Mouse (Mus musculus): ENCODE data around the gene Spata16. TPM values are rescaled to one million over a fixed set of nuclear protein-coding genes. Genes with fewer than 3 reads are reported as not detected.

Gene Spata16
- polyA plus RNA-seq, 1 experiment, result not detected

- TF ChIP-seq FLI1 (IDR thresholded peaks at IDR 0.05; ENCODE audit: low read length), result no peak
- no peak for TF ChIP-seq GATA1 (IDR thresholded peaks at IDR 0.05; ENCODE audit: borderline replicate concordance, low read length)
- Histone ChIP-seq H3K9me3 (no peaks in the 10 kb centered on the region), H3K36me3 (replicated peaks; ENCODE audit: low read length) (no peaks in the 10 kb centered on the region), H3K27me3 (replicated peaks) (no peaks in the 10 kb centered on the region), H3K4me3 (replicated peaks) (no peak overlapping the region), H3K4me1 (no peaks in the 10 kb centered on the region)
Measured at GRCm38 (mm10) chr3:26826958-26827839, 189.8 kb downstream of the Spata16 start.

GRCm38 (mm10) chr3:26832954-26833353, 195.5 kb downstream of the Spata16 start:
- Histone ChIP-seq H3K9me3 (no peaks in the 10 kb centered on the region), H3K36me3 (replicated peaks; ENCODE audit: low read length) (no peaks in the 10 kb centered on the region), H3K4me3 (replicated peaks) (no peak overlapping the region), H3K27me3 (replicated peaks) (no peaks in the 10 kb centered on the region), H3K4me1 (no peaks in the 10 kb centered on the region; the same call in 1 of the 2 replicates)
- TF ChIP-seq FLI1 (IDR thresholded peaks at IDR 0.05; ENCODE audit: low read length) (no peak), GATA1 (IDR thresholded peaks at IDR 0.05; ENCODE audit: borderline replicate concordance, low read length) (no peak)

- Histone ChIP-seq H3K36me3 (replicated peaks; ENCODE audit: low read length) (no peaks in the 10 kb centered on the region), H3K27me3 (replicated peaks) (no peaks in the 10 kb centered on the region), H3K4me1 (no peaks in the 10 kb centered on the region; the same call in 1 of the 2 replicates), H3K4me3 (replicated peaks) (no peak overlapping the region), H3K9me3 (no peaks in the 10 kb centered on the region)
- TF ChIP-seq GATA1 (IDR thresholded peaks at IDR 0.05; ENCODE audit: borderline replicate concordance, low read length) (no peak), FLI1 (IDR thresholded peaks at IDR 0.05; ENCODE audit: low read length) (no peak)
Measured at GRCm38 (mm10) chr3:26834178-26835050, 197.0 kb downstream of the Spata16 start.

GRCm38 (mm10) chr3:26835051-26835755, 197.8 kb downstream of the Spata16 start:
- Histone ChIP-seq H3K4me3 (replicated peaks) (no peak overlapping the region), H3K36me3 (replicated peaks; ENCODE audit: low read length) (no peaks in the 10 kb centered on the region), H3K4me1 (no peaks in the 10 kb centered on the region; the same call in 1 of the 2 replicates), H3K9me3 (no peaks in the 10 kb centered on the region), H3K27me3 (replicated peaks) (no peaks in the 10 kb centered on the region)
- no peak for TF ChIP-seq FLI1 (IDR thresholded peaks at IDR 0.05; ENCODE audit: low read length)

GRCm38 (mm10) chr3:26845041-26845440, 207.6 kb downstream of the Spata16 start:
- no peaks in the 10 kb centered on the region for H3K36me3 ChIP-seq (replicated peaks; ENCODE audit: low read length)
- peaks cover 15% of the 10 kb centered on the region for H3K9me3 ChIP-seq
- TF ChIP-seq GATA1 (IDR thresholded peaks at IDR 0.05; ENCODE audit: borderline replicate concordance, low read length) (no peak), FLI1 (IDR thresholded peaks at IDR 0.05; ENCODE audit: low read length) (no peak)
- no peak overlapping the region for H3K4me3 ChIP-seq (replicated peaks)
- no peaks in the 10 kb centered on the region for H3K27me3 ChIP-seq (replicated peaks)
- H3K4me1 ChIP-seq, result no peaks in the 10 kb centered on the region

- Histone ChIP-seq H3K9me3 (peaks cover 17% of the 10 kb centered on the region), H3K36me3 (replicated peaks; ENCODE audit: low read length) (no peaks in the 10 kb centered on the region), H3K4me3 (replicated peaks) (no peak overlapping the region), H3K4me1 (no peaks in the 10 kb centered on the region), H3K27me3 (replicated peaks) (no peaks in the 10 kb centered on the region)
- TF ChIP-seq FLI1 (IDR thresholded peaks at IDR 0.05; ENCODE audit: low read length) (no peak), GATA1 (IDR thresholded peaks at IDR 0.05; ENCODE audit: borderline replicate concordance, low read length) (no peak)
Measured at GRCm38 (mm10) chr3:26847935-26848334, 210.5 kb downstream of the Spata16 start.

GRCm38 (mm10) chr3:26850207-26850606, 212.8 kb downstream of the Spata16 start:
- Histone ChIP-seq H3K4me3 (replicated peaks) (no peak overlapping the region), H3K4me1 (no peaks in the 10 kb centered on the region), H3K9me3 (peaks cover 17% of the 10 kb centered on the region), H3K36me3 (replicated peaks; ENCODE audit: low read length) (no peaks in the 10 kb centered on the region), H3K27me3 (replicated peaks) (no peaks in the 10 kb centered on the region)
- no peak for TF ChIP-seq GATA1 (IDR thresholded peaks at IDR 0.05; ENCODE audit: borderline replicate concordance, low read length)
- no peak for TF ChIP-seq FLI1 (IDR thresholded peaks at IDR 0.05; ENCODE audit: low read length)

GRCm38 (mm10) chr3:26850691-26851563, 213.5 kb downstream of the Spata16 start:
- Histone ChIP-seq H3K4me1 (no peaks in the 10 kb centered on the region), H3K9me3 (peaks cover 17% of the 10 kb centered on the region), H3K36me3 (replicated peaks; ENCODE audit: low read length) (no peaks in the 10 kb centered on the region), H3K4me3 (replicated peaks) (no peak overlapping the region), H3K27me3 (replicated peaks) (no peaks in the 10 kb centered on the region)
- TF ChIP-seq FLI1 (IDR thresholded peaks at IDR 0.05; ENCODE audit: low read length) (no peak), GATA1 (IDR thresholded peaks at IDR 0.05; ENCODE audit: borderline replicate concordance, low read length) (no peak)

Measured in megakaryocyte, embryonic 14.5 days (primary cell).